Mouse (Mus musculus) cerebellum, postnatal 10 days (tissue): ENCODE data around the gene Trarg1.
A peak's percentile ranks its signal among the peaks of the same experiment; 100 is the strongest.
"Not testable (repeated sequence)": the region's sequence is repeated elsewhere in the genome, so short reads cannot be mapped to it uniquely, and the experiment has no call there.

ENCODE experiments used
- DNase-seq, 2 experiments: peaks; one replicate each; pipeline ENCODE4 v3.0.0; 2021; ENCODE audit warnings: mixed read lengths in 2 of 2

Trarg1 gene

GRCm38 (mm10) chr11:76679508-76679907 is at the start of gene Trarg1:
Trarg1 (plus strand) TSS chr11:76679808.
- not testable (repeated sequence) for DNase-seq

GRCm38 (mm10) chr11:76630023-76630422 is 49.6 kb upstream of the Trarg1 start:
- no peak for DNase-seq

- no peak for DNase-seq
Measured at GRCm38 (mm10) chr11:76630487-76630886, 49.1 kb upstream of the Trarg1 start.

- peak; percentile 79 to 81 for DNase-seq
Measured at GRCm38 (mm10) chr11:76639269-76639985, 40.2 kb upstream of the Trarg1 start.

- DNase-seq = no peak
Measured at GRCm38 (mm10) chr11:76640231-76640630, 39.4 kb upstream of the Trarg1 start.

GRCm38 (mm10) chr11:76644257-76644656 is 35.4 kb upstream of the Trarg1 start:
- DNase-seq = peak; percentile 47 to 56

- DNase-seq = peak; percentile 42 to 53
Measured at GRCm38 (mm10) chr11:76645036-76645435, 34.6 kb upstream of the Trarg1 start.

GRCm38 (mm10) chr11:76645955-76646354 is 33.7 kb upstream of the Trarg1 start:
- peak; percentile 99 to 100 for DNase-seq

- peak; percentile 93 to 94 for DNase-seq
Measured at GRCm38 (mm10) chr11:76647062-76647461, 32.5 kb upstream of the Trarg1 start.

GRCm38 (mm10) chr11:76647500-76647899 is 32.1 kb upstream of the Trarg1 start:
- DNase-seq = peak; percentile 84 to 85

- DNase-seq = peak; percentile 27 to 40
Measured at GRCm38 (mm10) chr11:76650862-76651560, 28.6 kb upstream of the Trarg1 start.

GRCm38 (mm10) chr11:76652838-76653334 is 26.7 kb upstream of the Trarg1 start:
- no peak for DNase-seq

- DNase-seq = peak; percentile 78 to 82
Measured at GRCm38 (mm10) chr11:76655106-76655505, 24.5 kb upstream of the Trarg1 start.

- no peak for DNase-seq
Measured at GRCm38 (mm10) chr11:76657450-76657970, 22.1 kb upstream of the Trarg1 start.

- no peak for DNase-seq
Measured at GRCm38 (mm10) chr11:76659138-76659930, 20.3 kb upstream of the Trarg1 start.

GRCm38 (mm10) chr11:76661790-76662468 is 17.7 kb upstream of the Trarg1 start:
- no peak for DNase-seq

GRCm38 (mm10) chr11:76666002-76666649 is 13.5 kb upstream of the Trarg1 start:
- peak; percentile 51 to 56 for DNase-seq

GRCm38 (mm10) chr11:76667807-76668206 is 11.8 kb upstream of the Trarg1 start:
- no peak for DNase-seq

- peak; percentile 89 for DNase-seq
Measured at GRCm38 (mm10) chr11:76671871-76672475, 7.6 kb upstream of the Trarg1 start, which contains the start of gene Bhlha9. Bhlha9 (plus strand) TSS chr11:76672470.

GRCm38 (mm10) chr11:76672561-76673384 is 6.8 kb upstream of the Trarg1 start:
- DNase-seq = peak; percentile 82 to 84
